Mouse (Mus musculus) retina, adult 2 months (tissue): ENCODE results near the gene Ccdc155.
A peak's percentile ranks its signal among the peaks of the same experiment; 100 is the strongest.

Experiments
- DNase-seq: peaks from one replicate; pipeline ENCODE4 v3.0.0-alpha.2; 2012; ENCODE audit warnings: low read depth, low spot score

Ccdc155 gene

GRCm38 (mm10) chr7:45204380-45205143 is at the start of gene Ccdc155:
Ccdc155 (minus strand) TSS chr7:45204892.
- peak; percentile 73 for DNase-seq

DNA sequence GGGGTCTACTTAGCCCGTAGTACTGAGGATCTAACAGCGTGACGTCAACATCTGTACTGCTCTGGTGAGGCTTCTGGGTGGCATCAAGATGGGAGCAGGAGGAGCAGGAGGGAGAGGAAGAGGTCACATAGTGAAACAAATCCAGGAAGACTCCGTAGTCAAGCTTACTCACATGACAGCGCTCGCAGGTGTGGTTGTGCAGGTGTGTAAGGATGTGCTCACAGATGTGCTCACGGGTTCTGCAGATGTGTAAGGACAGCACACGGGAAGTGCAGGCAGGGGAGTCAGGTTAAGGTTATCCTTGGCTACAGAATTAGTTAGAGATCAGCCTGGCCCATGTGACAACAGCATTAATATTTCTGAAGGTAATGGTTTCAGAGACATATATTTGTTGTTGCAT is 49.1 kb upstream of the Ccdc155 start:
- DNase-seq, result no peak

DNA sequence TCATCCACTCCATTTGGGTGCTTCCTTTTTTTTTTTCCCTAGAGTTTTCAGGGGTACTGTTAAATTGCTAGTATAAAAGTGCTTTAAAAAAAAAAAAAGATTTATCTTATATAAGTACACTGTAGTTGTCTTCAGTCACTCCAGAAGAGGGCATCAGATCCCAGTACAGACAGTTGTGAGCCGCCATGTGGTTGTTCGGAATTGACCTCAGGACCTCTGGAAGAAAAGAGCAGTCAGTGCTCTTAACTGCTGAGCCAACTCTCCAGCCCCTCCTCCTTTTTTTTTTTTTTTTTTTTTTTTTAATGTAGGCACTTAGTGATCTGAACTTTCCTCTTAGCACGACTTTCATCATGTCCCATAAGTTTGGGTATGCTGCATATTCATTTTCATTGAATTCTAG is 43.0 kb upstream of the Ccdc155 start:
- DNase-seq, result no peak

DNA sequence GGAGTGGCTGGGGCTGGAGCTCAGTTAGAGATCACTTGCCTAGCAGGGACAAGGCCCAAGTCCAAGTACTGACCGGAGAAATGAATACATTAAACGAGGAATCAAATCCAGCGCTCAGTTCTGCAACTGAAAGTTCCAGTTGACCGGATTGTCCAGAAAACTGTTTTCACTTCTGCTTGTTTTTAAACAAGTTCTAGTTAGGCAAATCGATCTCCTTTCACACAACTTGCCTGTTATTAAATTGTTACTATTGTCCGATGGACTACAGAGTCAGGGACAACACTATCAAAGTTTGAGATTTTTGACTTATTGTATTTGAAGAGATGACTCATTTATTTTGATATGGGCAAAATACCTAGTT is 36.7 kb upstream of the Ccdc155 start:
- DNase-seq, result no peak

DNA sequence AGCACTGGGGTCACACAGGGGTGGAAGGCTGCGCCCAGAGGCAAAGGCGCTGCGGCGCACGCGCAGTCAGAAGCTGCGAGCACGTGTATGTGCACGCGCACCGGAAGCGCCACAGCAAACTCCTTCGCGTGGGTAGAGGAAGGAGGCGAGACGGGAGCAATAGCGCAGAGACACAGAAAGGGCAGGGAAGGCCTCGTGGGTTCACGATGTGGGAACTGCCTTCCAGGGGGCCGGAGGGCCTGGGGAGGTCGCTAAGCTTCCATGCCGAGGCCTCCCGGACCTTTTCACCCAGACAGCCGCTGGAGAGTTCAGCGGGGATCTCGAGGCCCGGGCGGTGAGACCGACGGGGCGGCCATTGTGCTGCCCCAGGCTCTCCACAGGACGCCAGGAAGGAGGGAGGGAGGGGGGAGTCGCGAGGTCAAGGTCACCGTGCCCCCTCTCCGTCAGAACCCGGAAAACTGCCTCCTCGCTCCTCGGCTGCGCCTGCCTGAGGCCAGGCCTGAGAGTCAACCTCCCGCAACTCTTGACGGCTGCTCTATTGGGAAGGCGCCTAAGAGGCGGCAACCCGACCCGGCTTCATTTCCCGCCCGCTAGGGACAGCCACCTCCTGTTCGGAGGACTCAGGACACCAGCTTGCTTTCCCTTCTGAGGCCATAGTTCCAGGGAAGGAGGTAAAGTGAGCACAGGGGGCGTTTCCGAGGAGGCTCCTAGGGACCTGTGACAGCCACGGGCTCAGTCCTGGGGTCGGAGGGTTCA is 36.1 kb upstream of the Ccdc155 start, which contains the start of gene Slc6a16:
Slc6a16 (plus strand) TSS at position 453 of the 756 bp plus-strand sequence.
- DNase-seq, result no peak

GRCm38 (mm10) chr7:45240109-45240508 is 35.4 kb upstream of the Ccdc155 start:
- no peak for DNase-seq

GRCm38 (mm10) chr7:45238723-45239496 is 34.2 kb upstream of the Ccdc155 start, which contains the start of gene Cd37:
Cd37 (minus strand) TSS chr7:45239115.
- no peak for DNase-seq

DNA sequence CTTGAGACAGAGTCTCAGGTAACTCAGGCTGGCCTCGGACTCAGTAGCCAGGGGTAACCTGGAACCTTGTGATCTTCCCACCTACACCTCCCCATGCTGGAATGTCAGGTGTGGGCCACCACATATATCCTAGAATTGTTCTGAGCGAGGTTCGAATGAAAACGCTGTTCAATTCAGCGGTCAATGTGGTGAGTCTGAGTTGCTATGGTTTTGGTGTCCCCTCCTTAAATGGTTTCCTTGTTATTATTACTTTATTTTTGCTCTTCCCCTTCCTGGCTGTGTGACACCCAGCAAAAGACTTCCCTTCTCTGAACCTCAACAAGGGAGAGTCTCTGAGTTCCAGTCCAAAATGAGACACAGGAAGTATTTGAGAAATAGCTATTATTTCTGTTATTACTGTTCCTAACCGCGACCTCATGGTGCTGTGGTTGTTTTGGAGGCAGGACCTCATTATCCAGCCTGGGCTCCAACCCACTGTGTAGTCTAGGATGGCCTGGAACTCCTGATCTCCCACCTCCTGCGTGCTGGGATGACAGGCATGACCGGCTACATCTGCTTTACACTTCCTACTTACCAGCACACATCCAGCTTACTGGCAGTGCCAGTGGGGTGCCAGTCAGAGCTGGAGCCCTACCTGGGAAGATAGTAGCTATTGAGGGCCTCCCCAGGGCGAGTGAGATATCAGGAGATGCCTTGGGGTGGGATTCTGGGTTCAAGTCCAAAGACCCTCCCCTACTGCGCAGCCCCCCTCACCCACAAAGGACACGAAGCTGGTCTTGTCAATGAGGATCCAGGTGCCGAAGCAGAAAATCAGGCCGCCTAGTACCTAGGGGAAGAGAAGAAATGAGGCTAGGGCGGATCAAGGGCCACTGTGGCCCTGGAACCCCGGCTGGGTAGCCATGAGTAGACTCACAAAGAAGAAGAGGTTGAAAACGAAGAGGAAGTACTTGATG is 33.3 kb upstream of the Ccdc155 start:
- DNase-seq, result no peak

GRCm38 (mm10) chr7:45235656-45236180 is 31.0 kb upstream of the Ccdc155 start:
- DNase-seq, result no peak

- DNase-seq, result no peak
Measured at GRCm38 (mm10) chr7:45234922-45235571, 30.4 kb upstream of the Ccdc155 start.

DNA sequence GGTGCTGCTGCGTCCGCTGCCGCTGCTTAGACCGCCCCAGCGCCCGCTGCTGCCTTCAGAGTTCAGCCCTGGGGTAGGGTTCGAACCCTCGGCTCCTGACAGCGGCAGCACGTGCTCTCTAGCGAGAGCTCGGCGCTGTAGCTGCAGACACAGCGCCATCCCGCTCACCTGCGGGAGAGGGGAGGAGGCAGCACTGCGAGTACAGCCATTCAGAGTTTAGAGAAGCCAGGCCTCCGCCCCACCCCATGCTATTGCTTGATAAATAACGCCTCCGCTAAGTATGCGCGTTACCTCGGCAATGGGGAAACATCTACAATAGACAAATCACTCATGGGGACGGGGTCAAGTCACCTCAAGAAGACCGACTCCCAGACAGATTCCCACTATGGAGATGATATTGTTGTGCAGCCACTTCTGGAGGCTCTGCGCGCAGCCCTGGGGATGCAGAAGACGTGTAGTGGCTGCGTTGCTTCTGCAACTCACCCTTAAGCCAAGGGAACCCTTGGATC is 29.7 kb upstream of the Ccdc155 start:
- no peak for DNase-seq

GRCm38 (mm10) chr7:45233580-45234332 is 29.1 kb upstream of the Ccdc155 start:
- no peak for DNase-seq

DNA sequence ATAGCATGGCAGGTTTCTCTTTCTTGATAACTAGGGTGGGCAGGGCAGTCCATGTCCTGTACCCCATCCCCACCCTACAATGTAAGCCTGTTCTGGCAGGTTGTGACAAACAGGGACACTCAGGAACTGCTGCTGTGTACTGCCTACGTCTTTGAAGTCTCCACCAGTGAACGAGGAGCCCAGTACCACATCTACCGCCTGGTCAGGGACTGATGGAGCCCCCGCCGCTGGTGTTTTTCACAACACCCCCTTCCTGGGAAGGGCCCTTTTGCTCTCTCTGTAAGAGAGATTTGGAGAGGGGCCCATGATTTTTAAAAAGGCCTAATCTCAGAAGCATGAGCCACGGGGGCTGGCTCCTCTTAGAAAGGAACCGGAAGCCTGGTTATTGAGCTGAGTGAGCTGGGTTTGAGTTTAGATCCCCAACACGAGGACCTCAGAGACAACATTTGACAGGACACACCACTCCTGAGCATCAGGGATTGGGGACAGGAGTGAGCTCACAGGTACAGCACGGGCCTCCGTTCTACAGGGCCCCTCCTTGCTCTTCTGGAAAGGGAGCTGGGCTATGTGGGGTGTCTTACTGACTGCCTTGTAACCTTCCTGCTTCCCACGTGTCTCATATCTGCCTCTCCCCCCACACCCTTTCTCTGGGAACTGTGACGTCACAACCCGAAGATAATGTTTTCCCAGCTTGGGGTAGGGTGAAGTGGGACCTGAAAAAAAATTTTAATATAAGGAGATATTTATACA is 28.2 kb upstream of the Ccdc155 start:
- no peak for DNase-seq

DNA sequence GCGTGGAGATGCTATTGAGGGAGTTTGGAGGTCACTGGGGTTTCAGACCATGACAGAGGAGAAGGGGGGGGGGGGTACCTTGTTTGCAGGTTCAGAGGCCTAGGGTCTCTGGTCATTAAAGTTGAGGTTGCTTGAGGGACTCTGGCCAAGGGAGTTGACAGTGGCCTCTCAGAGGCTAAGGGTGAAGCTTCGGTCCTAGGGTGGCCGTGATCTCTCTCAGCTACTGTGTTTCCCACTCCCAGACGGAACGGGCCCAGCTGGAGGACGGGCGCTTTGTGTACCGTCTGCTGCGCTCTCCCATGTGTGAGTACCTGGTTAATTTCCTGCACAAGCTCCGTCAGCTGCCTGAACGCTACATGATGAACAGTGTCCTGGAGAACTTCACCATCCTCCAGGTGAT is 27.2 kb upstream of the Ccdc155 start:
- DNase-seq, result no peak

DNA sequence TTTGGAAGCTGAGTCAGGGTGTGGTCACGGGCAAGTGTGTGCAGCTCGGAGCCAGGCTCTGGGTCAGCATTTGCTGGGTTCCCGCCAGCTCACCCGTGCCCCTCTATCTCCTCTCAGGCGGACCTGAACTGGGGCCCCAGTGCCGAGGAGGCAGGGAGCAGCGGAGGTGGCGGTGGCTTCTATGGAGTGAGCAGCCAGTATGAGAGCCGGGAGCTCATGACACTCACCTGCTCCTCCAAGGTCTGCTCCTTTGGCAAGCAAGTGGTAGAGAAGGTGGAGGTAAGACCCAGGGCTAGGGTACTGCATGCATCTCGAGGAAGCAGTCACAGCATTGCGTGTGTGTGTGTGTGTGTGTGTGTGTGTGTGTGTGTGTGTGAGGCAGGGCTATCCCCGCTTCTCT is 26.5 kb upstream of the Ccdc155 start:
- no peak for DNase-seq

GRCm38 (mm10) chr7:45229459-45230203 is 24.9 kb upstream of the Ccdc155 start:
- no peak for DNase-seq

GRCm38 (mm10) chr7:45229046-45229445 is 24.4 kb upstream of the Ccdc155 start:
- DNase-seq, result no peak

DNA sequence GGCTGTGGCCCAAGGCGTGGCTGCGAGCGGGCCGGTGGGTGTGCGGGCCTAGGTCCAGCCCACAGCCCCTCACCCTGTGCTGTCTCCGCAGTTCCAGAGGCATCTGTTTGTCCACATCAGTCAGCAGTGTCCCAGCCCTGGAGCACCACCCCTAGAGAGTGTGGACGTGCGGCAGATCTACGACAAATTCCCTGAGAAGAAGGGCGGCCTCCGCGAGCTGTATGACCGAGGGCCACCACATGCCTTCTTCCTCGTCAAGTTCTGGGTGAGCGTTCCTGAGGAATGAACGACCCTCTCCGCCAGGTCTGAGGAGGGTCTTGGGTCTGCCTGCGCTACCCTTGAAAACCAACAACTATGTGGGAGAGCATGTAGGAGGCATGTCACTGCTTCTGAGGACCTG is 23.9 kb upstream of the Ccdc155 start:
- no peak for DNase-seq
